Mouse (Mus musculus): Measurements from ENCODE around the gene Bcl2l13.
"Not testable (repeated sequence)": the region's sequence is repeated elsewhere in the genome, so short reads cannot be mapped to it uniquely, and the experiment has no call there.

The Bcl2l13 gene

GRCm38 (mm10) chr6:120835474-120836374 is at the start of gene Bcl2l13:
Bcl2l13 (plus strand) TSS chr6:120836212.
- peak; percentile 98 to 99 for DNase-seq (ENCODE audit: low spot score in 2 of 2)

- DNase-seq (ENCODE audit: low spot score in 2 of 2) = no peak
These were observed 47.9 kb upstream of the Bcl2l13 start for GRCm38 (mm10) chr6:120788068-120788607.

- DNase-seq (ENCODE audit: low spot score in 2 of 2) = no peak
These were observed 47.1 kb upstream of the Bcl2l13 start for GRCm38 (mm10) chr6:120788904-120789303.

- DNase-seq (ENCODE audit: low spot score in 2 of 2) = no peak
These were observed 45.9 kb upstream of the Bcl2l13 start for GRCm38 (mm10) chr6:120790153-120790552.

GRCm38 (mm10) chr6:120790717-120791116 is 45.3 kb upstream of the Bcl2l13 start:
- no peak for DNase-seq (ENCODE audit: low spot score in 2 of 2)

GRCm38 (mm10) chr6:120792947-120793346 is 43.1 kb upstream of the Bcl2l13 start:
- no peak for DNase-seq (ENCODE audit: low spot score in 2 of 2)

- DNase-seq (ENCODE audit: low spot score in 2 of 2) = no peak
These were observed 40.5 kb upstream of the Bcl2l13 start for GRCm38 (mm10) chr6:120795422-120796086.

- no peak for DNase-seq (ENCODE audit: low spot score in 2 of 2)
These were observed 39.9 kb upstream of the Bcl2l13 start for GRCm38 (mm10) chr6:120796111-120796510.

- DNase-seq (ENCODE audit: low spot score in 2 of 2) = peak in 1 of 2 experiments; percentile 47
These were observed 38.0 kb upstream of the Bcl2l13 start for GRCm38 (mm10) chr6:120798019-120798418.

- no peak for DNase-seq (ENCODE audit: low spot score in 2 of 2)
These were observed 37.1 kb upstream of the Bcl2l13 start for GRCm38 (mm10) chr6:120798905-120799304.

- DNase-seq (ENCODE audit: low spot score in 2 of 2) = no peak
These were observed 36.4 kb upstream of the Bcl2l13 start for GRCm38 (mm10) chr6:120799581-120800041.

- DNase-seq (ENCODE audit: low spot score in 2 of 2) = no peak
These were observed 28.8 kb upstream of the Bcl2l13 start for GRCm38 (mm10) chr6:120806999-120807737.

- DNase-seq (ENCODE audit: low spot score in 2 of 2) = no peak
These were observed 28.3 kb upstream of the Bcl2l13 start for GRCm38 (mm10) chr6:120807738-120808081.

- not testable (repeated sequence) for DNase-seq (ENCODE audit: low spot score in 2 of 2)
These were observed 24.0 kb upstream of the Bcl2l13 start for GRCm38 (mm10) chr6:120811999-120812398.

GRCm38 (mm10) chr6:120819294-120819693 is 16.7 kb upstream of the Bcl2l13 start:
- DNase-seq (ENCODE audit: low spot score in 2 of 2) = no peak

GRCm38 (mm10) chr6:120820144-120820543 is 15.9 kb upstream of the Bcl2l13 start:
- DNase-seq (ENCODE audit: low spot score in 2 of 2) = no peak

- DNase-seq (ENCODE audit: low spot score in 2 of 2) = no peak
These were observed 15.1 kb upstream of the Bcl2l13 start for GRCm38 (mm10) chr6:120820941-120821340.

- DNase-seq (ENCODE audit: low spot score in 2 of 2) = no peak
These were observed 14.3 kb upstream of the Bcl2l13 start for GRCm38 (mm10) chr6:120821715-120822114.

- DNase-seq (ENCODE audit: low spot score in 2 of 2) = peak; percentile 86 to 93
These were observed 13.6 kb upstream of the Bcl2l13 start, which contains the start of gene Atp6v1e1 for GRCm38 (mm10) chr6:120822307-120822928. Atp6v1e1 (minus strand) TSS chr6:120822793.

- DNase-seq (ENCODE audit: low spot score in 2 of 2) = no peak
These were observed 12.9 kb upstream of the Bcl2l13 start for GRCm38 (mm10) chr6:120822937-120823614.

GRCm38 (mm10) chr6:120830056-120830455 is 6.0 kb upstream of the Bcl2l13 start:
- DNase-seq (ENCODE audit: low spot score in 2 of 2) = no peak
